32 mouse cellular contexts compared by ENCODE assay signal in genomic region chr9:59528274-59528673, GRCm38 (mm10). TPM values are rescaled to one million over a fixed set of nuclear protein-coding genes. Genes with fewer than 3 reads are reported as not detected.
DNase-seq lines count a peak whose midpoint lies in the region; ATAC-seq and TF ChIP-seq lines count a peak whose summit lies in the region.
"Had no signal": no experiment of that assay in that cellular context is flagged by ENCODE, and none has a peak within 500 bp of the region (broad histone marks: within the 10 kb centered on the region; RNA-seq: fewer than 3 reads in every experiment).

No protein-coding gene starts in this region.

- H3K9ac ChIP-seq in midbrain, embryonic 16.5 days (ENCODE audit: low read depth, low read length), result no peak overlapping the region
- H3K9ac ChIP-seq: embryonic facial prominence, embryonic 13.5 days; forebrain, embryonic 12.5 days; hindbrain, embryonic 12.5 days; hindbrain, embryonic 15.5 days had no signal

- H3K4me3 ChIP-seq in bone marrow macrophage, adult 2 months (ENCODE audit: insufficient read depth, low read length), result no peak overlapping the region
- H3K4me3 ChIP-seq in midbrain, embryonic 16.5 days (ENCODE audit: low read depth, low read length), result no peak overlapping the region
- H3K4me3 ChIP-seq: embryonic facial prominence, embryonic 10.5 days; embryonic facial prominence, embryonic 13.5 days; erythroblast, embryonic 14.5 days; forebrain, embryonic 12.5 days; hindbrain, embryonic 12.5 days; hindbrain, embryonic 15.5 days had no signal

- no peak for TF ChIP-seq POLR2A in bone marrow macrophage, adult 2 months (IDR thresholded peaks at IDR 0.05; ENCODE audit: borderline replicate concordance, low read depth, low read length)

- peaks cover 14% of the 10 kb centered on the region for H3K4me1 ChIP-seq in bone marrow macrophage, adult 2 months (ENCODE audit: control insufficient read depth, insufficient read depth, low read length)
- H3K4me1 ChIP-seq in midbrain, embryonic 16.5 days (ENCODE audit: control insufficient read depth, insufficient read depth, low read length), result no peaks in the 10 kb centered on the region
- H3K4me1 ChIP-seq: embryonic facial prominence, embryonic 13.5 days; hindbrain, embryonic 12.5 days; hindbrain, embryonic 15.5 days had no signal

- peak overlapping the region; percentile 24; the same call in 1 of the 2 replicates for H3K27ac ChIP-seq in bone marrow macrophage, adult 2 months (ENCODE audit: insufficient read depth, low read depth, low read length)
- H3K27ac ChIP-seq in midbrain, embryonic 16.5 days (ENCODE audit: low read length), result no peak overlapping the region
- H3K27ac ChIP-seq: embryonic facial prominence, embryonic 10.5 days; embryonic facial prominence, embryonic 13.5 days; forebrain, embryonic 12.5 days; hindbrain, embryonic 12.5 days; hindbrain, embryonic 15.5 days had no signal

- H3K4me2 ChIP-seq in midbrain, embryonic 16.5 days (ENCODE audit: low read length), result no peak overlapping the region
- H3K4me2 ChIP-seq: embryonic facial prominence, embryonic 13.5 days; forebrain, embryonic 12.5 days; heart, embryonic 11.5 days; hindbrain, embryonic 12.5 days; hindbrain, embryonic 15.5 days had no signal

- peak; percentile 70 for ATAC-seq in megakaryocyte, adult 5-6 weeks (ENCODE audit: poor library complexity, severe bottlenecking)
- ATAC-seq in neutrophil, adult 5-6 weeks (ENCODE audit: extremely low read depth, insufficient number of reproducible peaks, low FRiP score, poor library complexity, severe bottlenecking), result 0 out of 2 replicates have a peak, but pooled peaks have one; percentile 31
- no peak for ATAC-seq in midbrain, embryonic 16.5 days
- ATAC-seq: forebrain, embryonic 16.5 days had no signal

- no peaks in the 10 kb centered on the region for H3K27me3 ChIP-seq in midbrain, embryonic 16.5 days (ENCODE audit: control insufficient read depth, insufficient read depth, low read depth, low read length)
- H3K27me3 ChIP-seq: CH12.LX; embryonic facial prominence, embryonic 13.5 days; forebrain, embryonic 12.5 days; hindbrain, embryonic 12.5 days; hindbrain, embryonic 15.5 days had no signal

- H3K9me3 ChIP-seq in midbrain, embryonic 16.5 days (replicated peaks; ENCODE audit: control insufficient read depth, low read length, poor library complexity, severe bottlenecking), result no peaks in the 10 kb centered on the region
- H3K9me3 ChIP-seq: embryonic facial prominence, embryonic 10.5 days; embryonic facial prominence, embryonic 13.5 days; forebrain, embryonic 12.5 days; G1E; hindbrain, embryonic 12.5 days; hindbrain, embryonic 15.5 days had no signal

- no peak for TF ChIP-seq CTCF in bone marrow macrophage, adult 2 months (IDR thresholded peaks at IDR 0.05; ENCODE audit: low read depth, low read length)

- WGBS in midbrain, embryonic 16.5 days, result 86% methylated on average over 2 of the region's 2 CpGs

- DNase-seq in 416B (ENCODE audit: low read depth), result peak; percentile 65
- DNase-seq in urinary bladder, postnatal 36 days (ENCODE audit: low spot score in 2 of 2), result no peak
- no peak for DNase-seq in right cerebral cortex, adult 2 months (ENCODE audit: low spot score in 2 of 2)
- DNase-seq: adrenal gland, adult 8-10 months; B cell, adult 2 months; cerebellum, adult 11-12 months; cerebellum, adult 8-10 months; cerebellum, postnatal 10 days; cerebellum, postnatal 36 days; embryo, embryonic 11 days; gastrocnemius, postnatal 10 days; gastrocnemius, postnatal 36 days; heart, adult 11 months had no signal

- H3K36me3 ChIP-seq in midbrain, embryonic 16.5 days (ENCODE audit: control insufficient read depth, insufficient read depth, low read length), result no peaks in the 10 kb centered on the region
- H3K36me3 ChIP-seq: embryonic facial prominence, embryonic 10.5 days; embryonic facial prominence, embryonic 13.5 days; forebrain, embryonic 12.5 days; G1E; hindbrain, embryonic 12.5 days; hindbrain, embryonic 15.5 days had no signal

RNA-seq across cellular contexts. Expression of gene Hexa, which starts 11.1 kb away (rescaled TPM):
- 952 and 993 TPM in 2 replicates for polyA plus RNA-seq in bone marrow macrophage, adult 2 months (2012; ENCODE audit: insufficient read depth, insufficient read length, missing spikeins)
- total RNA-seq in megakaryocyte, adult 5-6 weeks (2015), result 159 and 162 TPM in 2 replicates
- 252 and 269 TPM in 2 replicates for total RNA-seq in megakaryocyte, adult 5-6 weeks (2017)
- total RNA-seq in neutrophil, adult 5-6 weeks (2017), result 104 and 105 TPM in 2 replicates
- polyA plus RNA-seq in midbrain, embryonic 16.5 days (2015; fragmentation: Nextera tagmentation; extraction: Ambion mirVana), result 60.4 and 62.4 TPM in 2 replicates

RNA-seq across cellular contexts. Expression of gene Tmem202, which starts 11.4 kb away (rescaled TPM):
- polyA plus RNA-seq in bone marrow macrophage, adult 2 months (2012; ENCODE audit: insufficient read depth, insufficient read length, missing spikeins), result 1.3 and 1.6 TPM in 2 replicates
- total RNA-seq in megakaryocyte, adult 5-6 weeks (2015), result 0.75 and 1.4 TPM in 2 replicates
- total RNA-seq in megakaryocyte, adult 5-6 weeks (2017), result 0.41 and 0.59 TPM in 2 replicates
- total RNA-seq in neutrophil, adult 5-6 weeks (2017), result 5.4 and 6.2 TPM in 2 replicates
- polyA plus RNA-seq in midbrain, embryonic 16.5 days (2015; fragmentation: Nextera tagmentation; extraction: Ambion mirVana), result 0.94 and 0.97 TPM in 2 replicates
- total RNA-seq: G1E; hematopoietic stem cell, adult 5-6 weeks had no signal
- polyA plus RNA-seq: embryonic facial prominence, embryonic 10.5 days; embryonic facial prominence, embryonic 13.5 days; erythroblast, embryonic 14.5 days; forebrain, embryonic 12.5 days; G1E; hindbrain, embryonic 12.5 days had no signal

RNA-seq across cellular contexts. Expression of gene Arih1, which starts 41.9 kb away (rescaled TPM):
- polyA plus RNA-seq in bone marrow macrophage, adult 2 months (2012; ENCODE audit: insufficient read depth, insufficient read length, missing spikeins), result 53.4 and 55.1 TPM in 2 replicates
- total RNA-seq in megakaryocyte, adult 5-6 weeks (2015), result 84.9 and 95.7 TPM in 2 replicates
- total RNA-seq in megakaryocyte, adult 5-6 weeks (2017), result 71.7 and 94.6 TPM in 2 replicates
- total RNA-seq in neutrophil, adult 5-6 weeks (2017), result 146 and 152 TPM in 2 replicates
- polyA plus RNA-seq in midbrain, embryonic 16.5 days (2015; fragmentation: Nextera tagmentation; extraction: Ambion mirVana), result 14.3 and 17.1 TPM in 2 replicates

RNA-seq across cellular contexts. Expression of gene Celf6, which starts 49.4 kb away (rescaled TPM):
- not detected in 2 replicates for polyA plus RNA-seq in bone marrow macrophage, adult 2 months (2012; ENCODE audit: insufficient read depth, insufficient read length, missing spikeins)
- not detected in 2 replicates for total RNA-seq in megakaryocyte, adult 5-6 weeks (2015)
- not detected in 2 replicates for total RNA-seq in megakaryocyte, adult 5-6 weeks (2017)
- not detected in 2 replicates for total RNA-seq in neutrophil, adult 5-6 weeks (2017)
- 64.7 and 65.0 TPM in 2 replicates for polyA plus RNA-seq in midbrain, embryonic 16.5 days (2015; fragmentation: Nextera tagmentation; extraction: Ambion mirVana)
- total RNA-seq: CH12.LX; G1E; gastrocnemius, adult 18-20 months; gastrocnemius, postnatal 10 days; gastrocnemius, postnatal 36 days; heart, adult 8-10 months; heart, postnatal 25 days; hematopoietic stem cell, adult 5-6 weeks had no signal
- polyA plus RNA-seq: erythroblast, embryonic 14.5 days; G1E; heart, postnatal 0 days had no signal
